17 mouse cellular contexts compared by ENCODE assay signal in the genomic region with DNA sequence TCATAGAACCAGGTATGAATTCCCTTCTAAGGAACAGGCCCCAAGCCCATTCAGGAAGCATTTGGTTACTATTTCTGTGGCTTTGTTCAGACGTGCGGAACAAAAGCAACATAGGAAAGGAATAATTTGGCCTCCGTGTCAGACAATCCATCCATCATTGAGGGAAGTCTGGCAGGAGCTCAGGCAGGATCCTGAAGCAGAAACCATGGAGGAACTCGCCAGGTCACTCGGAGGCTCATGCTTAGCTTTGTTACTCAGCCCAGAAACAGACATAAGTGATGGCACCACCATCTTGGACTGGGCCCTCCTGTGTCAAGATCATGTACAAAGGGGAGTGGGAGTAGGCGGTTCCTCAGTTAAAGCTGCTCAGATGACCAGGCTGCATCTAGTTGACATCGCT.
"Had no signal": no experiment of that assay in that cellular context is flagged by ENCODE, and none has a peak within 500 bp of the region (broad histone marks: within the 10 kb centered on the region; RNA-seq: fewer than 3 reads in every experiment).

No protein-coding gene starts in this region.

- H3K4me2 ChIP-seq: lung, embryonic 15.5 days; midbrain, embryonic 11.5 days; midbrain, embryonic 13.5 days; midbrain, embryonic 15.5 days; neural tube, embryonic 12.5 days; stomach, embryonic 15.5 days had no signal

- H3K27ac ChIP-seq: lung, embryonic 15.5 days; macrophage; midbrain, embryonic 13.5 days; midbrain, embryonic 15.5 days; neural tube, embryonic 12.5 days; stomach, embryonic 15.5 days; stomach, postnatal 0 days had no signal

- H3K27me3 ChIP-seq: lung, embryonic 15.5 days; midbrain, embryonic 13.5 days; midbrain, embryonic 15.5 days; neural tube, embryonic 12.5 days; stomach, embryonic 15.5 days had no signal

- H3K9me3 ChIP-seq: lung, embryonic 15.5 days; megakaryocyte, embryonic 14.5 days; midbrain, embryonic 13.5 days; midbrain, embryonic 15.5 days; neural tube, embryonic 12.5 days; stomach, embryonic 15.5 days had no signal

- H3K4me1 ChIP-seq: lung, embryonic 15.5 days; midbrain, embryonic 13.5 days; midbrain, embryonic 15.5 days; neural tube, embryonic 12.5 days; stomach, embryonic 15.5 days had no signal

- H3K9ac ChIP-seq: lung, embryonic 15.5 days; midbrain, embryonic 13.5 days; midbrain, embryonic 15.5 days; neural tube, embryonic 12.5 days; stomach, embryonic 15.5 days had no signal

- H3K36me3 ChIP-seq: stomach, embryonic 15.5 days had no signal

- DNase-seq: lung, adult 2 months; lung, postnatal 14 days; lung, postnatal 36 days; right cerebral cortex, postnatal 14 days; thymus, adult 2 months; thymus, postnatal 25 days; thymus, postnatal 4 days had no signal

- ATAC-seq: lung, postnatal 0 days; midbrain, embryonic 13.5 days; midbrain, embryonic 15.5 days had no signal

- H3K4me3 ChIP-seq: lung, embryonic 15.5 days; megakaryocyte, embryonic 14.5 days; midbrain, embryonic 13.5 days; midbrain, embryonic 15.5 days; neural tube, embryonic 12.5 days; stomach, embryonic 15.5 days had no signal
